Mouse (Mus musculus): ENCODE results near the gene Tmem120a. TPM values are rescaled to one million over a fixed set of nuclear protein-coding genes. Genes with fewer than 3 reads are reported as not detected.

Gene Tmem120a
- total RNA-seq, 2 experiments from 2014 or later = 7.6 to 8.3 TPM

DNA sequence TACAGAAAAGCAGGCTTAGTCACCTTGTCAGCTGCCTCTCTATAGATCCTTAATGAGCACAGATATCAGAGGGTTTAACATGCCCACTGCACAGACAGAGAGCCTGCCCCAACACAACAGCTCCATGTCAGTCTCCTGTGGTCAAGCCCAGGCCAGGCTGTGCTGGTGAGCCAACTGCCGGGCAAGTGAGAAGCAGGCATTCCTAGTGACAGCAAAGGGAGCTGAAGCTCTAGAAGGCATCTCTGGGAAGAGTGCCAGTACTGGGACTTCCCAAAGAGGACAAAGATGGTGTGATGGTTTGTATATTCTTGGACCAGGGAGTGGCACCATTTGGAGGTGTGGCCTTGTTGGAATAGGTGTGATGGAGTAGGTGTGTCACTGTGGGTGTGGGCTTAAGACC lies 6.8 kb upstream of the Tmem120a start:
- no peak overlapping the region for H3K4me3 ChIP-seq
- H3K27ac ChIP-seq = no peak overlapping the region
- no peak for TF ChIP-seq CTCF (IDR thresholded peaks at IDR 0.05)
- intact Hi-C loops (cut with DNase I) = no loop called here
- peak; percentile 31 for DNase-seq

DNA sequence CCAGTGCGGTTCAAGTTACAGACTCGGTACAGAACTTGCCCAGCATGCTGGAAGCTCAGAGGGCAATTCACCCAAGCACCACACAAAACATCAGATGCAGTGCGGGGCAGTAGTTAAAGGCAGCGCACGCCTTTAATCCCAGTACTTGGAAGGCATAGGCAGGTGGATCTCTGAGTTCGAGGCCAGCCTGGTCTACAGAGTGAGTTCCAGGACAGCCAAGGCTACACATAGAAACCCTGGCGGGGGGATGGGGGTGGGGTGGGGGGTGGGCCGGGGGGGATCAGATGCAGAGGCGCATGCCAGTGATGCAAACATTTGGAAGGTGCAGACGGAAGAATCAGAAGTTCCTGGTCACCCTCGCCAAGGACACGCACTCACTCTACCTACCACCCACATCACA lies 494 bp upstream of the Tmem120a start:
- TF ChIP-seq CTCF (IDR thresholded peaks at IDR 0.05) = no peak
- Histone ChIP-seq H3K27ac (peak overlapping the region; percentile 87), H3K4me3 (peak overlapping the region; percentile 96)
- no peak for DNase-seq
- intact Hi-C loops (cut with DNase I) = loop anchor here (2.0 to 5.0 kb wide), 2 partner anchors 56 to 112 kb away; partner anchors contain the start of gene Rhbdd2

DNA sequence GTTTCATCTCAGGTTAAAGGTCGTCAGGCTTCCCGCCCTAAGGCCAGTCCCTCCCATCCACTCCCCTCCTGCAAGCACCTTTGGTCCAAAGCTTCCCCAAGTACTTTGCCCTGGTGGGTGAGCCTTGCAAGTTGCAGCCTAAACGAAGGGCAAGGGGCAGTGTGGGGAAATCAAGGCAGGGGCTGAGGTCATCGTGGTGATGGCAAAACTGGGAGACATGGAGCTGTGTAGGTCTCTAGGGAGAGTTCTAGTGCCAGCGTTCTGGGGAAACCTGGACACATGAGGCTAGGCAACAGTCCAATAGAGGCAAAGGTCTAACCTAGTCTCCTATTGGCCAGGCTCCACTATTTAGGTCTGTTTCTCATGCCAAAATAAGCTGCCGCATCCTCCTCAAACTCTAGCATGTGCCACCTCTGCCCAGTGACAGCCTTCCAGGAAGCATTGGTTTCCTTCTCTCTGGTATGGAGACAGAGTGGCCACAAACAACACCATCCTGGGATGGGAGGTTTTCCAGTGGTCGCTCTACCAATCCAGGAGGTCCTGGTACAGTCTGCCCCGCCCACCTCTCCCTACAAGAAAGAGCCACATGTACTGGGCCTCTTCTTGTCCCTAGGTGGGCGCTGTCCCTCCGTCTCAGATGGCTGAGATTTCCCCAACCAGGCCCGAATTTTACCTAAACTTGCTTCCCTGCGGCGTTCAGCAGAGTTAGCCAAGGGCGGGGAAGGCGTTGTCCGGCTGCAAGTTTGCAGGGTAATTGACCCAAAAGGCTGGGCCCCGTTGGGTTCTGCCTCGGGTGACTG lies 1.1 kb downstream of the Tmem120a start:
- intact Hi-C loops (cut with DNase I) = loop anchor here (5.0 kb wide), 1 partner anchor 111 kb away; the partner anchor contains the start of gene Rhbdd2
- Histone ChIP-seq H3K4me3 (peak overlapping the region; percentile 96), H3K27ac (peak overlapping the region; percentile 87)
- TF ChIP-seq CTCF (IDR thresholded peaks at IDR 0.05) = no peak
- no peak for DNase-seq

DNA sequence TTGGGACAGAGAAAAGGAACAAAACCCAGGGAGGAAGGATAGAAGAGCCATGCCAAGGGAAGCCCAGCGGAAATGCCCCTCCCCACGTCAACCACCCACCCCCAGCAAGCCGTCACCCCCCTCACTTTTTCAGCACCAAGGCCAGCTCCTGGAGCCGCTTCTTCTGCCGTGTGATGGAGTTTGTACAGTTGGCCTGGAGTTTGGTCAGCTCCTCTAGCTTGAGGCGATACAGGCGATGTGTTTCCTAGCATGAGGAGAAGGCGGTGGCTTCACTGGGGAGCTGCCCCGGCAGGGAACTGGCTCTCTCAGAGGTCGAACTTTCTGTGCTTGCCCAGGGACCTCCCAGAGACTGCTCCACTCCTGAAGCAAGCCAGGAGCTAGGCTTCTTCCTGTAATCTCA lies 2.1 kb downstream of the Tmem120a start:
- no peak for DNase-seq
- Histone ChIP-seq H3K4me3 (no peak overlapping the region), H3K27ac (no peak overlapping the region)
- TF ChIP-seq CTCF (IDR thresholded peaks at IDR 0.05) = no peak
- intact Hi-C loops (cut with DNase I) = loop anchor here (5.0 kb wide), 1 partner anchor 110 kb away; the partner anchor contains the start of gene Rhbdd2

DNA sequence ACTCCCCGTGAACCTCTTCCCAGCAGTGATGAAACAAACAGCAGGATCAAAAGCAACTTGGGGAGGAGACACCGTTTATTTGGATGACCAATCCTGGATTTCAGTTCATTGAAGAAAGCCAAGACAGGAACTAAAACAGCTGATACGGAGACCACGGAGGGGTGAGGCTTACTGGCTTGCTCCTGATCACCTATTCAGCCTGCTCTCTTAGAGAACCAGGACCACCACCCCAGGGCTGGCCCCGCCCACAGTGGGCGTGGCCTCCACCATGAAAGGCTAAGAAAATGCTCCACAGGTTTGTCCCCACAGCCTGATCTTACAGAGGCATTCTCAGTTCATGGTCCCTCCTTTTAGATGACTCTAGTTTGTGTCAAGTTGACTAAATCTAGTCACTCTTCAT lies 6.0 kb downstream of the Tmem120a start:
- intact Hi-C loops (cut with DNase I) = no loop called here
- no peak for TF ChIP-seq CTCF (IDR thresholded peaks at IDR 0.05)
- Histone ChIP-seq H3K4me3 (no peak overlapping the region), H3K27ac (no peak overlapping the region)
- DNase-seq = no peak

DNA sequence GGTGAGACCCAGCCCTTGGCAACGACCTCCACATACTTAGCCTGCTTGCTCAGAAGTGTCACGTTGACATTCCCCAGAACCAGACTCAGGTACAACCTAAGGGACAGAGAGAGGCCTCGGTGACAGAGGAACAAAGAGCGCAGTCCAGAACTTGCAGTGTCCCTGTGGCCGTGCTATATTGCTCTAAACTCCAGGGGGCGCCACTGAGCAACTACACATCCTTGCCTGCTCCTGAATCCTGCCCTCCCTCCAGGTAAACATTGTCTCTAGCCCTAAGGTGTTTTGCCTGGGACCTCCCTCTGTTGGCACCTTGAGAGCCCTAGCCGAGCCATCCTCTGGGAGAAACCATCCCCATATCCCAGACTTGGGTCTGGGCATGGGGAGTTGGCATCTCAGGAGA lies 7.1 kb downstream of the Tmem120a start:
- peak; percentile 16 for DNase-seq
- peak; percentile 53 for TF ChIP-seq CTCF (IDR thresholded peaks at IDR 0.05)
- intact Hi-C loops (cut with DNase I) = no loop called here
- Histone ChIP-seq H3K27ac (no peak overlapping the region), H3K4me3 (no peak overlapping the region)

DNA sequence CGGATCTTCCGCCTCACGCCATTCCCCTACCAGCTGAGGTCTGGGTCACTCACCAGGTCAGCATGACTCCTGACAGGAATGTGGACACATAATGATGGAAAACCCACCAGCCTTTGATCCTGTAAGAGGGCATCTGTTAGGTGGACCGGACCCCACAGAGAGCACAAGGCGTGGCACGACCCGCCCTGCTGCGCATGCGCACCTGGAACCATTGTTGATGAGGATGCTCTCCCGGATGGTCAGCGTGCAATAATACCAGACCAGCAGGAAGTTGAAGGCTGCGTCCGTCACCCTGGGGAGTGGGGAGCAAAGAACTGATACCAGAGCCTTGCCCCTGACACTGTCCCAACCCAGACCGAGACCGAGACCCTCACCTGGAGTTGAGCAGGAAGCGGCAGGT lies 7.7 kb downstream of the Tmem120a start:
- no peak for TF ChIP-seq CTCF (IDR thresholded peaks at IDR 0.05)
- H3K27ac ChIP-seq = no peak overlapping the region
- intact Hi-C loops (cut with DNase I) = no loop called here
- DNase-seq = peak; percentile 16
- no peak overlapping the region for H3K4me3 ChIP-seq

DNA sequence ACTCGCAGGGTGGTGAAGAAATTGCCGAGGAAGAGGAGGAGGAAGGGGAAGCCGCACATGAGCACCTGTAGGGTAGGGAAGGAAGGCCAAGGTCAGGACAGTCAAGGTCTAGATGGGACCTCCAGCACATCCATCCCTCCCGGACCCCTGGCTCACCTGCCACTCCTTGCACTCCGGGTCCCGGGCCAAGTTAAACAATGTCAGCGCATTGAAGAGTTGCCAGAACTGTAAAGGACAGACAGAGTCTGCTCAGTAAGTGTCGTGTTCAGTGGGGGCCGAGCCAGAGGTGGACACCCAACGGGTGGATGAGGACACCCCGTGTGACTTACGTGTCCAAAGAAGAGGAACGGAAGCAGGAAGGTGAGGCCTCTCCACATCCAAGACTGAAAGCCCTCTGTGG lies 8.5 kb downstream of the Tmem120a start:
- intact Hi-C loops (cut with DNase I) = no loop called here
- Histone ChIP-seq H3K27ac (no peak overlapping the region), H3K4me3 (no peak overlapping the region)
- DNase-seq = peak; percentile 14
- TF ChIP-seq CTCF (IDR thresholded peaks at IDR 0.05) = no peak

DNA sequence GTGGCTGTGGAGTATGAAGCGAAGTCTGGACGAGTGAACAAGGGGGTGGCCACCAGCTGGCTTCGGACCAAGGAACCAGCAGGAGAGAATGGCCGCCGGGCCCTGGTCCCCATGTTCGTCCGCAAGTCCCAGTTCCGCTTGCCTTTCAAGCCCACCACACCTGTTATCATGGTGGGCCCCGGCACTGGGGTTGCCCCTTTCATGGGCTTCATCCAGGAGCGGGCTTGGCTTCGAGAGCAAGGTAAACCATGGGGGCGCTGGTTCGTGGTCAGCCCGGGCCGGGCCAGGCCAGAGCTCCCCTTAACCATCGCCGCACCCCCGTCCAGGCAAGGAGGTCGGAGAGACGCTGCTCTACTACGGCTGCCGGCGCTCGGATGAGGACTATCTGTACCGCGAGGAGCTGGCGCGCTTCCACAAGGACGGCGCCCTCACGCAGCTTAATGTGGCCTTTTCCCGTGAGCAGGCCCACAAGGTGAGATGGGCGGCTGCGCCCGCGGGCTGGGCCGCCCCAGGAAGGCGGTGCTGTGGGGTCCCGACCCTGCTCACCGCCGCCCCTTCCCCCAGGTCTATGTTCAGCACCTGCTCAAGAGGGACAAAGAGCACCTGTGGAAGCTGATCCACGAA lies 10.1 kb downstream of the Tmem120a start:
- intact Hi-C loops (cut with DNase I) = no loop called here
- no peak for TF ChIP-seq CTCF (IDR thresholded peaks at IDR 0.05)
- Histone ChIP-seq H3K4me3 (no peak overlapping the region), H3K27ac (no peak overlapping the region)
- peak; percentile 28 for DNase-seq

DNA sequence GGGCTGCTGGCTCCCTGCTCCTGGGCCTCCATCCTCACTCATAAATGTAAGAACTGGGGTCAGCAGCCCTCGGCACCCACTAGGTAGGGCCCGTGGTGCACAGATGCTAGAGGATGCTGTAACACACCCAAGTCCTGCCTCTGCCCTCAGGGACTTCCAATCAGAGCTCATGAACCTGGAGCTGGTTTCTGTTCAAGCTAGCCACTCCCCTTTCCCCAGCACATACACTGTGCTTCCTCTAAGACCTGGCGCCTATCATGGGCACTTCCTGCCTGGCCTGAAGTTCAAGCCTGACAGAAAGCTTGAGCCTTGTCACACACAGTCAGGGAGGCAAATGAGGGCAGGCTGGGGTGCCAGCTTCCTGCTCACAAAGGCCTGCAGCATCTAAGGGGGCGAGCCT lies 11.2 kb downstream of the Tmem120a start:
- intact Hi-C loops (cut with DNase I) = no loop called here
- Histone ChIP-seq H3K27ac (no peak overlapping the region), H3K4me3 (no peak overlapping the region)
- peak; percentile 13 for DNase-seq
- TF ChIP-seq CTCF (IDR thresholded peaks at IDR 0.05) = no peak

DNA sequence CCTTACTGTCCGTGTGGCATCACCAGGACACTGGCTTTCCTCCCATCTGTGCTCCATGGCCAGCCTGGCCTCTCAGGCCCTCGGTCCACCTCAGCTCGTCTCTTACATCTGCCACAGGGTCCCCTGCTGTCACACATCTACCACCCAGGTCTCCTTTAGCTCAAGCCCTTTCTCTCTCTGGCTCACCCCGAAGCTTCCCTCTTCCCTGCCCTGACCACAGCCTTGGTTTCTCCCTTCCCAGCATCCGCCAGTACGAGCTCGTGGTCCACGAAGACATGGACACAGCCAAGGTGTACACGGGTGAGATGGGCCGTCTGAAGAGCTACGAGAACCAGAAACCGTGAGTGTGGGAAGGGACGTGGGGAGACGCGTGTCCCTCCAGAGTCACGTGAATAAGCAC lies 12.9 kb downstream of the Tmem120a start:
- DNase-seq = peak; percentile 13
- no peak for TF ChIP-seq CTCF (IDR thresholded peaks at IDR 0.05)
- no peak overlapping the region for H3K4me3 ChIP-seq
- H3K27ac ChIP-seq = no peak overlapping the region
- intact Hi-C loops (cut with DNase I) = no loop called here

DNA sequence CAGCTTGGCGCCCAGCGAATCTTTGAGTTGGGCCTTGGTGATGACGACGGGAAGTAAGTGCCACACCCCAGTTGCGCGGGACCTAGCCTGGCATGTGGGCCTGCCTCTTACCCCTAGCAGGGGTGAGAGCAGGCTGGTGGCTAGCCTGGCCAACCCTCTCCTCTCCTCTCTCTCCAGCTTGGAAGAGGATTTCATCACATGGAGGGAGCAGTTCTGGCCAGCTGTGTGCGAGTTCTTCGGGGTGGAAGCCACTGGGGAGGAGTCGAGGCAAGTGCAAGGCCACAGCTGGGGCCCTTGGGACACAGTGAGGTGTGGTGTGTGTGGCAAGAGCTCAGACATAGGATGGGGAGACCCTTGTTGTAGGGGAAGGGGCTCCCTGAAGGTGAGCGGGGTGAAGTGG lies 13.3 kb downstream of the Tmem120a start:
- H3K4me3 ChIP-seq = no peak overlapping the region
- H3K27ac ChIP-seq = no peak overlapping the region
- DNase-seq = peak; percentile 27
- intact Hi-C loops (cut with DNase I) = no loop called here
- no peak for TF ChIP-seq CTCF (IDR thresholded peaks at IDR 0.05)

DNA sequence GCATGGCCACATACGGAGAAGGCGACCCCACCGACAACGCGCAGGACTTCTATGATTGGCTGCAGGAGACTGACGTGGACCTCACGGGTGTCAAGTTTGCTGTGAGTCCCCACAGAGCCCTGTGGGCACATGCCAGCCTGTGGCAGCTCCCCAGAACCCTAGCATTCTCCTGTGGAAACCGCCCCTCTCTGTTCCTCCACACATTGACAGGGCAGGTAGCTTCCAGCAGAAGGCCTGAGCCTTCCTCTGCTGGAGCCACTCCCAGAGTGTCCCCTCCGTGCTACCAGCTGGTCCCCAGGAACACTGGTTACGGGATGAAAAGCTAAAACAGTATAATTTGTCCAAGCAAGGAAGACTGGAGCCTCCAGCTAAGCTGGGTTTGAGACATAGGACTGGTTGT lies 14.0 kb downstream of the Tmem120a start:
- H3K27ac ChIP-seq = no peak overlapping the region
- intact Hi-C loops (cut with DNase I) = no loop called here
- H3K4me3 ChIP-seq = no peak overlapping the region
- TF ChIP-seq CTCF (IDR thresholded peaks at IDR 0.05) = no peak
- DNase-seq = no peak
